Mouse (Mus musculus) layer of hippocampus, postnatal 10 days (tissue): Measurements from ENCODE around the gene Rassf2. TPM values are rescaled to one million over a fixed set of nuclear protein-coding genes. Genes with fewer than 3 reads are reported as not detected.

Experiments used
- DNase-seq, 2 experiments: peaks; one replicate each; pipeline ENCODE4 v3.0.0; 2021; ENCODE audit warnings: low spot score in 2 of 2
- total RNA-seq, 2 experiments: library from RNA; stranded (reverse); gene quantifications; 2 replicates each; pipeline ENCODE4 v1.2.3; 2021

Rassf2 gene
- total RNA-seq, 2 experiments from 2014 or later = 37.4 to 39.8 TPM

GRCm38 (mm10) chr2:132006561-132007474, 23.2 kb downstream of the Rassf2 start:
- DNase-seq = peak in 1 of 2 experiments; percentile 41

- DNase-seq = no peak
Observed at GRCm38 (mm10) chr2:132005445-132005844, 24.6 kb downstream of the Rassf2 start.

DNA sequence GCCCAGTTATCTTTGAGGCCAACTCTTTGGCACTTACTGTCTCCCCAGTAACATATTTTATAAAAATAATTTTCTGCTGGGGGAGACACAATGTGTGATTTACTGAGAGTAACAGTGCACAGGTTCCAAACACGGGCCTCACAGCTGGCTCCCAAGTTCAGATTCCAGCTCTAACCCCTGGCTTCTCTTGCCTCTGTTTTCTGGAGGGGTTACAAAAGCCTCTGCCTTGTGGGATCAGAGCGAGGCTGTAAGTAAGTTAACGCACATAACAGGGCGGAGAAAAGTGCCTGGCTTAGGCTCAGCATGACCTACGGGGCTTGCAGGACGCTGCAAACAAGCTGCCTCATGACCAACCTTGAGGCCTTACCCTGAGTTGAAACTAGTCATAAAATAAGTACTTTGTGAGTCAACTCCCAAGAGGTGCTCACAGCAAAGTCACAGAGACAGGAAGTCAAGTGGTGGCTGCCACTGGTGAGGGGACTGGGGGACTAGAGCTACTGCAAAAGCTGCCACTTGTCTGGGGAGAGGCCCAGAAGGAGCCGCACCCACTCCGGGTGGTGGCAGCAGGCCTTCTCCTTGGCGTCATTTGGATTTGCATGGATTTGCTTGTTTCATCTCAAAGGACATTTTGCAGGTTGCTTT, 25.4 kb downstream of the Rassf2 start:
- no peak for DNase-seq

DNA sequence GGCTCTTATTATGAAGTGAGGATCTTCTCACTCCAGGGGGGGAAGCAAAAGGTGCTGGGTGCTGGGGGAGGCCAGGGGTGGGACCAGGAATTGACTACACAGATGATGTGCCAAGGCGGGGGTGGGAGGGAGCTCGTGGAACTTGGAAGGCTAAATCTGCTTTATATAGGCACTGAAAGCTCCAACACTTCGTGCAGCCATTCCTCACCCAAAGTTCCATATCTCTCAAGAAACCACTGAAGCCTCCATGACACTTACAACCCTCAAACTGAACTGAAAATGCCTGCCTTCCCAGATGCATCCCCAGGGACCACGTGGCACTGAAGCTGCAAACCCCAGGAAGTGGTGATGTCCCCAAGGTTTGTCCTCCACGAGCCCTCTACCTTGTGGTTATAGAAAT, 26.1 kb downstream of the Rassf2 start:
- DNase-seq = no peak

GRCm38 (mm10) chr2:132001696-132002334, 28.2 kb downstream of the Rassf2 start:
- DNase-seq = no peak

GRCm38 (mm10) chr2:131997356-131997755, 32.7 kb downstream of the Rassf2 start:
- DNase-seq = no peak

DNA sequence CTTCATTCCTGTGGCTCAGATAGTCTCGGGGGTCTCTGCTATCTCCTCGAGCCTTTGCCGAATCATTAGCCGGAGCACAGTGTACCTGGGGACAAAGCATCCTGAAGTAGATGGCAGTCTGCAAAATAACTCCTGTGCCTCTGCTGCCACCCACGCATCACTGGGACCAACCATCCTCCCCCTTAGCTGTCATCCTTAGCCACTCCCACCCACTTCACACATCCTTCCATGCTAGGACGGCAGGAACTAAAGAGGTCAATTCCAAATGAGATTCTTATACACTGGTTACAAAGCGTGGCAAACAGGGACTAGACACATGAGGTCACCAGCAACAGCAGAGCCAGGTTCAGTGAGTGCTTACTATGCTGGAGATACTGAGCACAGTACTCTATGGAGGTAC, 33.7 kb downstream of the Rassf2 start:
- no peak for DNase-seq

GRCm38 (mm10) chr2:131995742-131996141, 34.3 kb downstream of the Rassf2 start:
- DNase-seq = peak; percentile 41 to 43

DNA sequence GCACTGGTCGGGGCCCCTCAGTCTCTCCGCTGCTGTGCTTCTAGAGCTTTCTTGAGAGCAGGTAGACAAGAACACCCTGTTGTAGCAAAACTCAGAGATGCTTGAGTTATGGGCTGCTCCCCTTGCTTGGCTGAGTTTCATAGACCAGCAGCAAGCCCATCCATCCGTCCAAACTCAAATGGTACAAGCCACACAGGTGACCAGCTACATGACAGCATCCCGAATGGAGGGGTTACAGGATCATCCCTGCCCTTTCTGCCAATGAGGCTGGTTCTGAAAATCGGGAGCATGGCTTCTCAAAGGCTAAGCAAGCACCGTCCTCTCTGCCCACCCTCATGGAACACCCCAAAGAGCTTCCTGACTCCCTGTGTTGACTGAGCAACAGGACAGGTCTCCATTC, 35.1 kb downstream of the Rassf2 start:
- no peak for DNase-seq

DNA sequence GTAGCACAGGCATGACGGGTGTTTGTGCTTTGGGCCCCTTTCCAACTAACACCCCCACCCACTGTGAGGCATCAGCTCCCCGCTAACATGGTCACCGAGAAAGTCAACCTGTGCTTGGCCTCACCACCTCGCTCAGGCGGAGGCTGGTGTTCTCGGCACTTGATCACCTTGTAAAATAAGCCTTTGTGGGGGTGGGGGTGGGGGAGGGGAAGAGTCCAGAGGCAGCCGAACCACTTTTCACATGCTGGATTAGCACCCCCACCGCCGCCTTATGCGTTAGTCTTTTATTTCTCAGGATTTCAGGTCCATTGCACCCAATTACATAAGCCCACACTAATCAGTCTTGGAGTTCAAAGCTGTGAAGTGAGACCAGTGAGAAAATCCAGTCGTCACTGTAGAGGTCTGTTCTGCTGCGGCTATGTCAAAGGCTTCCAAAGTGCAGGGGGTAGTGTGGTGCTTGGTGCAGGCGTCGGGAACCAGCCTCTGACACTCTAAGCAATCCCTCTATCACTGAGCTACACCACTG, 36.4 kb downstream of the Rassf2 start:
- DNase-seq = no peak

DNA sequence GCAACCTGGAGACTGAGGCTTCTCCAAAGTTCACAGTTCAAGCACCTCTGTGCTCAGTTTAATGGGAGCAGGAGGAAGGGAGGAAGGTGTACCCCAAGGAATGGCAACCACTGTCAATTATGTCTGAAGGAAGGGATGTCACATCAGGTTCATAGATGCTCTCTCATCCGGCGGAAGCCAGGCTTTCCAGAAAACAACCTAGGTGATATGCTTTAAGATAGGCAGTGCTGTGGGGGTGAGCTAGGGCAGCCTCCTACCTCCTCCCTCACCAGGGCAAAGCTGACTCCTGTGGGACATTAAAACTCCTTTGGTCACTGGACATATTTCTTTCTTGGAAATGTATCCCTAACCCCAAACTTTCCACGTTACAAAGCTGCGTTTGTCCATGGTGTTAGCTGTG, 36.9 kb downstream of the Rassf2 start:
- no peak for DNase-seq

DNA sequence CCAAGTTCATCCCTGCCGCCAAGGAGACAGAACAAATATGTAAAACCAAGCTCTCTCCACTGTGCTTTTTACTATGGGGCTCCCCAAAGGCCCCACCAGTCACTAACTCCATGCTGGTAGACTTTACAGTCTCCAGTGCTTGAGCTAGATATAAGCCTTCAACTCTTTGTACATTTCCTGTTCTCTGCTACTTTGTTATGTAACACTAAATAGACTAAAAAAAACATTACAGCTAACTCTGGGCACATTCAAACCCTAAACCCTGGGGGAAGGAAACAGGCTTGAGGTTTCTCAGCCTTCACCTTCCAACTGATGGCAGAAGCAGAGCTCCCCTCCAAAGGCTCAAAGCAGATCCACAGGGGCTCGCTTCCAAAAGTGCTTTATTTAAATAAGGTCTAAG, 37.6 kb downstream of the Rassf2 start:
- no peak for DNase-seq

DNA sequence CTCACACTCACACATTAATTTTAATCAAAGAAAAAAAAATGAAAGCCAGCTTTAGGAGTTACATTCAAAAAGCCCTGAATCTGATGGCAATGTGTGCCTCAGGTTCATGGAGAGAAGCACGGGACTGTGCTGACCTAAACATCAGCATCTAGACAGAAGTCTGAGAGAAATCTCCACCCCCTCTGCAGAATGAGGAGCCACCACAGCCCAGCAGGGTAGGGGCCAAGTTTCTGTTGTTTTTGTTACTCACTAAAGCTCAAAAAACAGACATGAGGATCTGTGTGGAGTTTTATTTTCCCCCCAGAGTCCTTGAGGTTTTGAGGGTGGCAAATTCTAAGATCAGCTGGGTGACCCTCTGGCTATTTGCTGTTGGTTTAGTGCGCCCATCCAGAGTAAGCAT, 41.5 kb downstream of the Rassf2 start:
- DNase-seq = peak in 1 of 2 experiments; percentile 6

DNA sequence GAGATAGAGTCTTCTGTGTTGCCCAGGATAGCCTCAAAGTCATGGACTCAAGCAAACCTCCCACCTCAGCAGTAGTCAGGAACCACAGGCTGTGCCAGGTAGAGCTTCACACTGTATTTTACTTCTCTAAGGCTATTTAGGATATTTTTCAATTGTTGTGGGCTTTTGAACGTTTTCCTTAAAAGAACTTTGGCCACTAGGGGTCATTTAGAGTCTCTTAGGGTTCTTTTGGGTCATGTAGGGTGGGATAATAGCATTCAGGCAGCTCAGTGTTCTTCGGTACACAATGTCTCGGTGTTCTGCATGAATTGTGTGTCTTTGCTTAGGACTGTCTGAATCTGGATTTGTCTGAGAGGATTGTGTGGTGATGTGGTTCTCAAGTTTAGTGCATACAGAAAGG, 42.1 kb downstream of the Rassf2 start:
- DNase-seq = peak in 1 of 2 experiments; percentile 4

DNA sequence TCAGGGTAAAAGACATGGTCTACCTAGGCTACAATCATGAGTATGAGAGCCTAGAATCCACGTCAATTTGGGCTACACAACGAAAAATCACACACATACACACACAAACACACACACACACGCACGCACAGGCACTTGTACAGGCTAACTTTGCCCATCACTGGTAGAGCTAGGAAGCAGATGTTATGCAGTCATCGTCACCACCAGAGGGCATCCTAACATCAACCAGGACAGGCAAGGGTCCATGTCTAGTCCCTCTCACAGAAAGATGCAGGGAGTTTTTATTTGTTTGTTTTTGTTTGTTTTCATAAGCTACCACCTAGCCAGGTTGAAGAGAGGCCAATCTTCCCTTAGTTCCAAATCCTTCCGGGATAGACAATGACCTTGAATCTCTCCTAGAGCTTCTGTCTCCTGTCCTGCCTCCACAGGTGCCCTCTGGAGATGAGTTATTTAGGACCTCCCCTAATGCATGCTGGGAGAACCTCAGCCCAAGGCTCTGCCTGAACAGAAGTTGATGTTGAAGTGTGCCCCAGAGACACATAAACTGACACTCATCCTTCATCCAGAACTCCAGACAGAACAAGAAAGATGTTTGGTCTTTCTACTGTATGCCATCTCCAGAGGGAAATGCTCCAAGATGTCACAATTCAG, 47.4 kb downstream of the Rassf2 start:
- DNase-seq = peak; percentile 67 to 69

- peak; percentile 4 to 10 for DNase-seq
Observed at GRCm38 (mm10) chr2:131980866-131981265, 49.2 kb downstream of the Rassf2 start.

GRCm38 (mm10) chr2:131976663-131977062, 53.4 kb downstream of the Rassf2 start:
- peak in 1 of 2 experiments; percentile 2 for DNase-seq

DNA sequence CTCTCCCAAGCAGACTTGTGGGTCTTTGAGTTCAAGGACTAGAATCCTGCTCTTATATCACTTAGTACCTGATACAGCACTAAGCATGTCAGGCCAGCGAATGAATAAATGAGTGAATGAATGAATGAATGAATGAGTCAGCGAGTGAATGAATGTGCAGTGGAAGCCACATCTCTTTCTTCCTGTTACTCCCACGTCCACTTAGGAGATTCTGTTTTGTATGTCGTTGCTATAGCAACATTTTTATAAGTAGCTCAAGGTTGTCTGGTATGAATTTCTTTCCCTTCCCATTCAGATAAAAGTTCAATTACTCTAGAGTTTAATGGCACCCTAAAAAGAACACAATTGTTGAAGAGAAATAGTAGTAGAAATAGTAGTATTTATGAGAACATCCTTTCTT, 59.0 kb downstream of the Rassf2 start:
- no peak for DNase-seq

GRCm38 (mm10) chr2:131970597-131970996, 59.5 kb downstream of the Rassf2 start:
- peak in 1 of 2 experiments; percentile 3 for DNase-seq

GRCm38 (mm10) chr2:131961671-131962070, 68.4 kb downstream of the Rassf2 start:
- peak in 1 of 2 experiments; percentile 2 for DNase-seq

DNA sequence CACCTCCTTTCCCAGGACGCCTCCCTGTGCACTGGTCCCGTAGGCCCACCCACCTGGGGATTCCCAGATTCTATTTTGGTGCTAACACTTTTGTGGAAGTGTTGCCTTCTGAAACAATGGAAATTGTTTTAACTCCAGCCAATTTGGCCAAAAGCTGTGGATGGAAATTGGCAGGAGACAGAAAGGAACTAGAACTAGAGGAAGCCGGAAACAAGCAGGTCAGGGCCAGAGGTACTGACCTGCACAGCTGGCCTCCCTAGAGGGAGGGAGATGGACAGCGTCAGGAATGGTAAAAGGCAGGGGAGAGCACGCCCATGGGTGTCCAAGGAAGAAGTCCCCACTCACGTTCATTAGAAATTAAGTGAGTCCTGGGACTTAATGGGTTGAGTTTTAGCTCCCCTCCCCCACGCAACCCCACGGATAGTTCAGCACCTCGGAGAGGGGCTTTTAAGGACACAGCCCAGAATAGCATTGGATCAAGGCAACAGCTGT, 72.3 kb downstream of the Rassf2 start:
- peak in 1 of 2 experiments; percentile 7 for DNase-seq
